Mouse (Mus musculus): ENCODE results near the gene Gm6812. TPM values are rescaled to one million over a fixed set of nuclear protein-coding genes. Genes with fewer than 3 reads are reported as not detected.
"Not testable (repeated sequence)": the region's sequence is repeated elsewhere in the genome, so short reads cannot be mapped to it uniquely, and the experiment has no call there.

The Gm6812 gene
- not detected for total RNA-seq (2021)
- long read RNA-seq, experiment 1, result 0 reads
- long read RNA-seq, experiment 2, result 0 reads

DNA sequence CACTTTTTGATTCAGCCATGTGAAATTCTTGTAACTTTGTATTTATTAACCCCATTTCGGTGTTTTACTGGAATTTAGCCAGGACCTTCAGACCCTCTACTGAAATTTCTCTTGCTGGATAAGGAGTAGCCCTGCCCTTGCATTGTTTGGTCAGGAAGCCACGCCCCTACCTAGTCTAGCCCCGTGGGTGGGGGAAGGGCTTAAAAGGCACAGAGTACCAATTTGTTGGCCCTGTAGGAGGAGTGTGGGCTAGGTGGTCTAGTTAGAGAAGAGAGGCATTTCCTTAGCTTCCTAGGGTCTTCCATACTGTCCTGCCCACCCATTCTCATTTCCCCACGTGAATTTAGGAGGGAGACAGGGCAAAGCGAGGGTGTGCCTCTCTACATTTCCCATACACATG lies at the start of gene Gm6812:
TSS of gene Gm6812 (minus strand) at position 101 of the 400 bp plus-strand sequence.
- not testable (repeated sequence) for DNase-seq (ENCODE audit: low spot score in 2 of 2)

DNA sequence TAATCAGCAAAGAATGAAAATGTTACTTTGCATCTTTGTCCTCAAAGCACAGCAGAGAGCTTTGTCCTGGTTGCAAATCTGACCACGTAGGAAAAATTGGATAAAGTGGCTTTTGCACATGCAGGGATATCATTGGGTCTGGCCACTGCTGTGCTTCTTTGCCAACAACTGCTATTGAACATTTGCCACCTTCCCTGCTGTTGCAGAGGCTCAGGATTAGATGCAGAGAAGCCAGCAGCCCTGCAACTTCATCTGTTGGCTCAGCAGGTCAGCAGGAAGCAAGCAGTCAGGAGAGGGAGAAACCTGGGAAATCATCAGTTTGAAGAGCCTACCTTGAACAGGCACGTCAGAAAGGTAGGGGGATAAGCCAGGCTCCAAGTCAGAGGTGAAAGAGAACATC lies 27.7 kb downstream of the Gm6812 start:
- DNase-seq (ENCODE audit: low spot score in 2 of 2), result no peak

Other genes starting within 250 kb of the Gm6812 start
- 10 to 100 TPM; 38.2 to 39.6 TPM for gene Fmr1, start 214.5 kb downstream of the Gm6812 start, total RNA-seq (2021)
- 1 to 10 TPM in 1 of 2 experiments, not detected in 1; 1.4 TPM for gene Fmr1nb, start 131.2 kb downstream of the Gm6812 start, total RNA-seq (2021)
- gene Gm14698, start 72.0 kb downstream of the Gm6812 start, total RNA-seq (2021), result 1 to 10 TPM in 1 of 2 experiments, under 1 TPM in 1; 0.63 to 1.4 TPM

Data from adrenal gland, adult 18-20 months (tissue).